Mouse (Mus musculus) kidney, postnatal 0 days (tissue): ENCODE results near the gene Ch25h. TPM values are rescaled to one million over a fixed set of nuclear protein-coding genes. Genes with fewer than 3 reads are reported as not detected.
A peak's percentile ranks its signal among the peaks of the same experiment; 100 is the strongest.

Experiments
- ATAC-seq: fragments of 200-750 bp; cut with Nextera tagmentation; replicated peaks from 2 replicates; pipeline ENCODE4 v1.8.0; 2017; ENCODE audit warnings: low read depth, moderate number of reproducible peaks, moderate TSS enrichment, moderate library complexity; ENCODE audit not compliant: low FRiP score
- DNase-seq: peaks from one replicate; pipeline ENCODE4 v3.0.0-alpha.2; 2016; ENCODE audit warnings: low spot score
- H3K27ac ChIP-seq: fragments of 300-500 bp; sonication (generic); 2 replicates; pipeline ENCODE4 v1.5.1; 2014; ENCODE audit warnings: mild to moderate bottlenecking
- H3K27me3 ChIP-seq: fragments of 300-500 bp; sonication (generic); 2 replicates; pipeline ENCODE4 v1.6.1; 2014; ENCODE audit warnings: low read length, mixed read lengths; ENCODE audit not compliant: insufficient read depth
- H3K36me3 ChIP-seq: fragments of 300-500 bp; sonication (generic); 2 replicates; pipeline ENCODE4 v1.6.1; 2014; ENCODE audit warnings: low read length, mixed read lengths; ENCODE audit not compliant: insufficient read depth
- H3K4me1 ChIP-seq: fragments of 300-500 bp; sonication (generic); replicated peaks from 2 replicates; pipeline ENCODE4 v1.6.1; 2014; ENCODE audit warnings: antibody characterized with exemption, low read length, mixed read lengths; ENCODE audit not compliant: insufficient read depth
- H3K4me2 ChIP-seq: fragments of 300-500 bp; sonication (generic); 2 replicates; pipeline ENCODE4 v1.6.1; 2014; ENCODE audit warnings: mild to moderate bottlenecking, low read length, moderate library complexity, mixed read lengths
- H3K4me3 ChIP-seq: fragments of 300-500 bp; sonication (generic); replicated peaks from 2 replicates; pipeline ENCODE4 v1.5.1; 2014; ENCODE audit warnings: low read depth, low read length
- H3K9ac ChIP-seq: fragments of 300-500 bp; sonication (generic); 2 replicates; pipeline ENCODE4 v1.6.1; 2014; ENCODE audit warnings: low read depth, low read length
- H3K9me3 ChIP-seq: fragments of 300-500 bp; sonication (generic); replicated peaks from 2 replicates; pipeline ENCODE4 v1.6.1; 2016; ENCODE audit warnings: low read length, inconsistent platforms, mixed read lengths
- CTCF ChIP-seq: IDR thresholded peaks from 2 replicates; pipeline ENCODE4 v1.5.1; 2016; ENCODE audit warnings: antibody characterized with exemption, low read depth, mild to moderate bottlenecking, moderate library complexity
- WGBS: fragments of 180-500 bp; shearing (Covaris S2); extraction: QIAGEN DNeasy Blood & Tissue Kit; methylation state at CpG from one replicate; pipeline ENCODE4 v1.1.7; 2014; 5-methylcytosine and 5-hydroxymethylcytosine counted together
- polyA plus RNA-seq: library from polyadenylated mRNA; unstranded; fragments of >200 nt; fragmentation: Nextera tagmentation; extraction: Ambion mirVana; gene quantifications from 2 replicates; pipeline ENCODE4 v1.2.1, GENCODE M21; 2015

The Ch25h gene
- polyA plus RNA-seq, 1 experiment from 2014 or later = 3.4 TPM

GRCm38 (mm10) chr19:34474228-34474990, 555 bp downstream of the Ch25h start:
- ATAC-seq (peak; percentile 59), DNase-seq (peak; percentile 19)
- Histone ChIP-seq H3K27me3 (peaks cover 4% of the 10 kb centered on the region), H3K27ac (no peak overlapping the region), H3K4me3 (peak overlapping the region; percentile 48), H3K36me3 (no peaks in the 10 kb centered on the region), H3K4me1 (peaks cover 12% of the 10 kb centered on the region), H3K9me3 (no peaks in the 10 kb centered on the region), H3K9ac (peak overlapping the region; percentile 31; the same call in 1 of the 2 replicates), H3K4me2 (peak overlapping the region; percentile 93)
- TF ChIP-seq CTCF = no peak
- WGBS = 6% methylated on average over 49 of the region's 49 CpGs

- Histone ChIP-seq H3K9me3 (no peaks in the 10 kb centered on the region), H3K4me3 (no peak overlapping the region), H3K27ac (no peak overlapping the region), H3K27me3 (peaks cover 4% of the 10 kb centered on the region), H3K36me3 (no peaks in the 10 kb centered on the region), H3K4me2 (no peak overlapping the region), H3K9ac (no peak overlapping the region), H3K4me1 (peaks cover 12% of the 10 kb centered on the region)
- 83% methylated on average over 2 of the region's 2 CpGs for whole genome bisulfite sequencing
- no peak for DNase-seq
- ATAC-seq = no peak
- TF ChIP-seq CTCF = no peak
Observed at GRCm38 (mm10) chr19:34471703-34472102, 3.3 kb downstream of the Ch25h start.

- ATAC-seq = no peak
- H3K27me3 ChIP-seq = no peaks in the 10 kb centered on the region; the same call in 1 of the 2 replicates
- H3K36me3 ChIP-seq = no peaks in the 10 kb centered on the region
- no peaks in the 10 kb centered on the region for H3K4me1 ChIP-seq
- H3K9me3 ChIP-seq = no peaks in the 10 kb centered on the region
- no peak overlapping the region for H3K9ac ChIP-seq
- no peak for DNase-seq
- no peak overlapping the region for H3K27ac ChIP-seq
- no peak overlapping the region for H3K4me2 ChIP-seq
- no peak for TF ChIP-seq CTCF
- no peak overlapping the region for H3K4me3 ChIP-seq
- WGBS = 47% methylated on average over 3 of the region's 3 CpGs
Observed at GRCm38 (mm10) chr19:34468794-34469193, 6.2 kb downstream of the Ch25h start.

GRCm38 (mm10) chr19:34468216-34468615, 6.7 kb downstream of the Ch25h start:
- TF ChIP-seq CTCF = no peak
- no peak overlapping the region for H3K27ac ChIP-seq
- H3K9ac ChIP-seq = no peak overlapping the region
- no peaks in the 10 kb centered on the region; the same call in 1 of the 2 replicates for H3K27me3 ChIP-seq
- H3K4me2 ChIP-seq = no peak overlapping the region
- no peaks in the 10 kb centered on the region for H3K9me3 ChIP-seq
- DNase-seq (no peak), ATAC-seq (0 out of 2 replicates have a peak, but pooled peaks have one; percentile 49)
- H3K4me3 ChIP-seq = no peak overlapping the region
- 52% methylated on average over 6 of the region's 6 CpGs for WGBS
- no peaks in the 10 kb centered on the region for H3K36me3 ChIP-seq
- H3K4me1 ChIP-seq = no peaks in the 10 kb centered on the region

GRCm38 (mm10) chr19:34464453-34464852, 10.5 kb downstream of the Ch25h start:
- no peak for ATAC-seq
- WGBS = 79% methylated on average over 3 of the region's 3 CpGs

GRCm38 (mm10) chr19:34461451-34462019, 13.4 kb downstream of the Ch25h start:
- Histone ChIP-seq H3K4me2 (no peak overlapping the region), H3K36me3 (no peaks in the 10 kb centered on the region), H3K27me3 (no peaks in the 10 kb centered on the region), H3K9ac (no peak overlapping the region), H3K4me1 (no peaks in the 10 kb centered on the region), H3K4me3 (no peak overlapping the region), H3K9me3 (no peaks in the 10 kb centered on the region), H3K27ac (no peak overlapping the region)
- 83% methylated on average over 1 of the region's 1 CpGs for WGBS
- ATAC-seq (no peak), DNase-seq (no peak)
- TF ChIP-seq CTCF = no peak

More at GRCm38 (mm10) chr19:34464453-34464852, 10.5 kb downstream of the Ch25h start:
- no peak for TF ChIP-seq CTCF
- no peak overlapping the region for H3K27ac ChIP-seq
- no peaks in the 10 kb centered on the region for H3K9me3 ChIP-seq
- no peak overlapping the region for H3K4me3 ChIP-seq
- no peak overlapping the region for H3K4me2 ChIP-seq
- DNase-seq = no peak
- H3K36me3 ChIP-seq = no peaks in the 10 kb centered on the region
- no peaks in the 10 kb centered on the region for H3K4me1 ChIP-seq
- H3K9ac ChIP-seq = no peak overlapping the region
- no peaks in the 10 kb centered on the region for H3K27me3 ChIP-seq
